Mouse (Mus musculus): ENCODE measurements around the gene Gm10382.

DNA sequence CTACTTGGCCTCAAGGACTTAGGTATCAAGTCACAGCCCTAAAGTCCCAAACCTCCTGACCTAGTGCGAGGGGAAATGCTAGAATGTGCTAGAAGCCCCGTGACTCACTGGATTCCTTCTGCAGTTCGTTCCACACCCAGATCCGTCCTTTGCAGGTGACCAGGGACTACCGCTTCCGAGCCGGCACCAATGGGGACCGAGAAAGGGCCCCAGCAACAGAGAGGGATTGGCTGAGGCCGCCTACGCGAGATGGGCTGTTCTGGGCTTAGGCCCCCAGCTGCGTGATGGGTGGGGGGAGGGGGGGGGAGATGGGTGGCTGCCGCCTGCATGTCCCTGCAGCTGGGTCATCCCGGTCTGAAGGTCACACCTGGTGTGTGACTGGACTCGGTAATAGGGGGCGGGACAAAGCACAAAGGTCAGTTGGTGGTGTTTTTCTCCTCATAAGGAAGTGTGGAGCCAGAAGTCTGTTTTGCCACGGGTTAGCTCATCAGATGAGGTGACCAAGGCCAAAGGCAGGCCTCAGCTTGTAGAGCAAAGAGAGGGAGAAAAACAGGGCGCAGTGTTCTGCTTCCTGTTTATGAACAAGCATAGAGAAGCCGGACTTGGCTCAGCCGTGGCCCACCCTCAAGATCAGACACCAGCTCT is 4.0 kb downstream of the Gm10382 start:
- TF ChIP-seq MAFK (IDR thresholded peaks at IDR 0.05; ENCODE audit: insufficient read depth, low read depth, low read length) (peak; percentile 56), HCFC1 (IDR thresholded peaks at IDR 0.05; ENCODE audit: borderline replicate concordance, insufficient read depth, low read length) (no peak), CHD2 (IDR thresholded peaks at IDR 0.05; ENCODE audit: low read depth, low read length) (peak; percentile 68), ZC3H11A (IDR thresholded peaks at IDR 0.05; ENCODE audit: borderline replicate concordance, low read depth, low read length) (no peak)

All from ES-E14 (cell line).